Mouse (Mus musculus) spleen, adult 2 months (tissue): ENCODE data around the gene Mctp1.
"Not testable (repeated sequence)": the region's sequence is repeated elsewhere in the genome, so short reads cannot be mapped to it uniquely, and the experiment has no call there.

Source experiments
- CTCF ChIP-seq: fragments of 200-500 bp; IDR thresholded peaks from 2 replicates; pipeline ENCODE4 v1.5.1; 2011; ENCODE audit warnings: mild to moderate bottlenecking, inconsistent platforms; ENCODE audit not compliant: insufficient read depth, insufficient read length, insufficient replicate concordance; ENCODE audit errors: extremely low read depth
- POLR2A ChIP-seq: fragments of 200-500 bp; IDR thresholded peaks from 2 replicates; pipeline ENCODE4 v1.6.1; 2011; ENCODE audit warnings: low read depth, low read length, inconsistent platforms

DNA sequence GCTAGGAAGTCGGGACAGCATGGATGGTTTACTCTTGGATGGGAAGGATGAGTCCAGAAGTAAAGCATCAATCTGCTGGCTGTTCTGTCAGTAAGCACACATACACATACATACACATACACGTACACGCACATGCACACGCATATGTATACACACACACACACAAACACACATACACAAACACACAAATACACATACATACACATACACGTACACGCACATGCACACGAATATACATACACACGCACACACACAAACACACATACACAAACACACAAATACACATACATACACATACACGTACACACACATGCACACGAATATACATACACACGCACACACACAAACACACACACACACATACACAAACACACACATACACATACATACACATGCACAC lies 206.4 kb downstream of the Mctp1 start:
- TF ChIP-seq CTCF, POLR2A: not testable (repeated sequence)
